Mouse (Mus musculus): ENCODE results near the gene Gpr165.

Gpr165 gene

GRCm38 (mm10) chrX:96712907-96713774 is at the start of gene Gpr165:
Gene Gpr165 (plus strand): TSS chrX:96713441.
- DNase-seq (ENCODE audit: low spot score): no peak

- no peak for DNase-seq (ENCODE audit: low spot score)
Observed at GRCm38 (mm10) chrX:96674871-96675270, 38.4 kb upstream of the Gpr165 start.

Measured in urinary bladder, postnatal 10 days (tissue).